Mouse (Mus musculus) cortical plate, adult 2 months (tissue): ENCODE data around the gene Prpf3.
"Not testable (repeated sequence)": the region's sequence is repeated elsewhere in the genome, so short reads cannot be mapped to it uniquely, and the experiment has no call there.

Experiments used
- CTCF ChIP-seq: fragments of 200-500 bp; IDR thresholded peaks from 2 replicates; pipeline ENCODE4 v1.5.1; 2011; ENCODE audit warnings: mild to moderate bottlenecking, control low read depth, low read length; ENCODE audit not compliant: insufficient read depth; ENCODE audit errors: extremely low read depth
- POLR2A ChIP-seq: fragments of 200-500 bp; IDR thresholded peaks from 2 replicates; pipeline ENCODE4 v1.6.1; 2011; ENCODE audit warnings: mild to moderate bottlenecking, low read length, control low read depth; ENCODE audit not compliant: insufficient read depth; ENCODE audit errors: extremely low read depth

DNA sequence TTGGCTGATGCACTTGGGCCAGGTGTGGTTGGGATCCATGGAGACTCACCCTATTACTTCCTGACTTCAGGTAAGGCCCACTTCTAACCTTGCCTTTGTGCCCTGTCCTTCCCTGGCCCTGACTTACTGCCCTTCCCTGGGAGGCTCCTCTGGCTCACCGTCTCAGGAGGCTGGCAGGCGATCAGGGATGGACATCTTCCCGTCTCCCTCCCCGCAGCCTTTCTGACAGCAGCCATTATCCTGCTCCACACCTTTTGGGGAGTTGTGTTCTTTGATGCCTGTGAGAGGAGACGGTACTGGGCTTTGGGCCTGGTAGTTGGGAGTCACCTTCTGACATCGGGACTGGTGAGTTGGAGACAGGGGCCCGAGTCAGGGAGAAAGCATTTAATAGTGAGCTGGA lies 39.8 kb upstream of the Prpf3 start:
- not testable (repeated sequence) for TF ChIP-seq CTCF, POLR2A
